Mouse (Mus musculus) forebrain, embryonic 13.5 days (tissue): ENCODE results near the gene Mta3. TPM values are rescaled to one million over a fixed set of nuclear protein-coding genes. Genes with fewer than 3 reads are reported as not detected.

ENCODE experiments used
- ATAC-seq: fragments of 200-750 bp; cut with Nextera tagmentation; 2 replicates; pipeline ENCODE4 v1.8.0; 2017
- H3K27ac ChIP-seq: fragments of 300-500 bp; sonication (generic); 2 replicates; pipeline ENCODE4 v1.5.1; 2015; ENCODE audit warnings: inconsistent platforms, mild to moderate bottlenecking, moderate library complexity
- H3K27me3 ChIP-seq: fragments of 300-500 bp; sonication (generic); 2 replicates; pipeline ENCODE4 v1.6.1; 2015; ENCODE audit warnings: mild to moderate bottlenecking, inconsistent platforms
- H3K36me3 ChIP-seq: fragments of 300-500 bp; sonication (generic); 2 replicates; pipeline ENCODE4 v1.6.1; 2015; ENCODE audit warnings: mild to moderate bottlenecking, inconsistent platforms; ENCODE audit not compliant: poor library complexity, severe bottlenecking
- H3K4me1 ChIP-seq: fragments of 300-500 bp; sonication (generic); 2 replicates; pipeline ENCODE4 v1.6.1; 2015; ENCODE audit warnings: inconsistent platforms
- H3K4me2 ChIP-seq: fragments of 300-500 bp; sonication (generic); 2 replicates; pipeline ENCODE4 v1.6.1; 2015; ENCODE audit warnings: inconsistent platforms, mild to moderate bottlenecking, moderate library complexity
- H3K4me3 ChIP-seq: fragments of 300-500 bp; sonication (generic); 2 replicates; pipeline ENCODE4 v1.5.1; 2015; ENCODE audit warnings: mild to moderate bottlenecking, inconsistent platforms
- H3K9ac ChIP-seq: fragments of 300-500 bp; sonication (generic); 2 replicates; pipeline ENCODE4 v1.6.1; 2015; ENCODE audit warnings: mild to moderate bottlenecking, inconsistent platforms
- H3K9me3 ChIP-seq: fragments of 300-500 bp; sonication (generic); replicated peaks from 2 replicates; pipeline ENCODE4 v1.6.1; 2016; ENCODE audit warnings: inconsistent platforms
- WGBS: fragments of 180-500 bp; shearing (Covaris S2); methylation state at CpG from one replicate; pipeline ENCODE4 v1.1.7; 2015; 5-methylcytosine and 5-hydroxymethylcytosine counted together
- polyA plus RNA-seq: library from polyadenylated mRNA; unstranded; fragments of >200 nt; fragmentation: Nextera tagmentation; extraction: Ambion mirVana; gene quantifications from 2 replicates; pipeline ENCODE4 v1.2.1, GENCODE M21; 2015

Mta3 gene
- polyA plus RNA-seq, 1 experiment from 2014 or later: 30.6 TPM

GRCm38 (mm10) chr17:83799506-83800050 lies 93.6 kb downstream of the Mta3 start:
- no peak for ATAC-seq
- no peak overlapping the region for H3K4me3 ChIP-seq
- no peak overlapping the region for H3K9ac ChIP-seq
- 0 out of 2 replicates have a peak, but pooled peaks cover 3% of the 10 kb centered on the region for H3K36me3 ChIP-seq
- no peak overlapping the region for H3K27ac ChIP-seq
- 93% methylated on average over 11 of the region's 11 CpGs for WGBS
- H3K4me2 ChIP-seq: no peak overlapping the region
- H3K4me1 ChIP-seq: no peaks in the 10 kb centered on the region
- no peaks in the 10 kb centered on the region for H3K9me3 ChIP-seq
- H3K27me3 ChIP-seq: no peaks in the 10 kb centered on the region

- H3K36me3 ChIP-seq: peaks cover 8% of the 10 kb centered on the region; the same call in 1 of the 2 replicates
- no peaks in the 10 kb centered on the region for H3K27me3 ChIP-seq
- 67% methylated on average over 9 of the region's 9 CpGs for WGBS
- no peak overlapping the region for H3K27ac ChIP-seq
- H3K4me2 ChIP-seq: no peak overlapping the region
- no peak overlapping the region for H3K9ac ChIP-seq
- H3K9me3 ChIP-seq: no peaks in the 10 kb centered on the region
- H3K4me1 ChIP-seq: no peaks in the 10 kb centered on the region
- H3K4me3 ChIP-seq: no peak overlapping the region
- ATAC-seq: 0 out of 2 replicates have a peak, but pooled peaks have one; percentile 27
Measured at GRCm38 (mm10) chr17:83803987-83804386, 98.0 kb downstream of the Mta3 start.

GRCm38 (mm10) chr17:83805078-83805477 lies 99.1 kb downstream of the Mta3 start:
- Histone ChIP-seq H3K9ac (no peak overlapping the region), H3K4me2 (no peak overlapping the region), H3K27me3 (no peaks in the 10 kb centered on the region), H3K36me3 (peaks cover 8% of the 10 kb centered on the region; the same call in 1 of the 2 replicates), H3K27ac (no peak overlapping the region), H3K9me3 (no peaks in the 10 kb centered on the region), H3K4me3 (no peak overlapping the region), H3K4me1 (no peaks in the 10 kb centered on the region)
- no peak for ATAC-seq
- 92% methylated on average over 9 of the region's 9 CpGs for WGBS

GRCm38 (mm10) chr17:83807345-83807744 lies 101.4 kb downstream of the Mta3 start:
- Histone ChIP-seq H3K4me2 (no peak overlapping the region), H3K9ac (no peak overlapping the region), H3K9me3 (no peaks in the 10 kb centered on the region), H3K27ac (no peak overlapping the region), H3K27me3 (no peaks in the 10 kb centered on the region), H3K4me3 (no peak overlapping the region), H3K4me1 (no peaks in the 10 kb centered on the region), H3K36me3 (peaks cover 8% of the 10 kb centered on the region; the same call in 1 of the 2 replicates)
- ATAC-seq: no peak
- 87% methylated on average over 7 of the region's 7 CpGs for WGBS

GRCm38 (mm10) chr17:83807778-83808398 lies 101.9 kb downstream of the Mta3 start:
- Histone ChIP-seq H3K9ac (no peak overlapping the region), H3K4me2 (no peak overlapping the region), H3K4me3 (no peak overlapping the region), H3K27me3 (no peaks in the 10 kb centered on the region), H3K9me3 (no peaks in the 10 kb centered on the region), H3K4me1 (no peaks in the 10 kb centered on the region), H3K27ac (no peak overlapping the region), H3K36me3 (peaks cover 11% of the 10 kb centered on the region; the same call in 1 of the 2 replicates)
- 76% methylated on average over 11 of the region's 11 CpGs for WGBS
- peak; percentile 53; the same call in 1 of the 2 replicates for ATAC-seq

GRCm38 (mm10) chr17:83808476-83809098 lies 102.6 kb downstream of the Mta3 start:
- Histone ChIP-seq H3K27ac (no peak overlapping the region), H3K4me1 (no peaks in the 10 kb centered on the region), H3K9me3 (no peaks in the 10 kb centered on the region), H3K36me3 (peaks cover 11% of the 10 kb centered on the region; the same call in 1 of the 2 replicates), H3K4me3 (no peak overlapping the region), H3K9ac (no peak overlapping the region), H3K4me2 (no peak overlapping the region), H3K27me3 (no peaks in the 10 kb centered on the region)
- ATAC-seq: no peak
- WGBS: 88% methylated on average over 12 of the region's 12 CpGs

GRCm38 (mm10) chr17:83809197-83809829 lies 103.3 kb downstream of the Mta3 start:
- 92% methylated on average over 17 of the region's 17 CpGs for WGBS
- H3K9ac ChIP-seq: no peak overlapping the region

GRCm38 (mm10) chr17:83810285-83810684 lies 104.3 kb downstream of the Mta3 start:
- 97% methylated on average over 5 of the region's 5 CpGs for WGBS
- Histone ChIP-seq H3K4me1 (no peaks in the 10 kb centered on the region), H3K4me3 (no peak overlapping the region), H3K4me2 (no peak overlapping the region), H3K9ac (no peak overlapping the region), H3K27me3 (no peaks in the 10 kb centered on the region), H3K27ac (no peak overlapping the region), H3K36me3 (peaks cover 7% of the 10 kb centered on the region; the same call in 1 of the 2 replicates), H3K9me3 (no peaks in the 10 kb centered on the region)
- ATAC-seq: no peak

More at GRCm38 (mm10) chr17:83809197-83809829, 103.3 kb downstream of the Mta3 start:
- no peak overlapping the region for H3K4me3 ChIP-seq
- H3K36me3 ChIP-seq: peaks cover 10% of the 10 kb centered on the region; the same call in 1 of the 2 replicates
- ATAC-seq: no peak
- H3K4me2 ChIP-seq: no peak overlapping the region
- H3K27ac ChIP-seq: no peak overlapping the region
- no peaks in the 10 kb centered on the region for H3K4me1 ChIP-seq
- no peaks in the 10 kb centered on the region for H3K27me3 ChIP-seq
- no peaks in the 10 kb centered on the region for H3K9me3 ChIP-seq

- H3K9ac ChIP-seq: no peak overlapping the region
- no peak overlapping the region for H3K4me3 ChIP-seq
- H3K4me1 ChIP-seq: no peaks in the 10 kb centered on the region
- ATAC-seq: no peak
- H3K9me3 ChIP-seq: no peaks in the 10 kb centered on the region
- no peaks in the 10 kb centered on the region for H3K27me3 ChIP-seq
- WGBS: 88% methylated on average over 17 of the region's 17 CpGs
- no peak overlapping the region for H3K27ac ChIP-seq
- H3K4me2 ChIP-seq: no peak overlapping the region
- 0 out of 2 replicates have a peak, but pooled peaks cover 2% of the 10 kb centered on the region for H3K36me3 ChIP-seq
Measured at GRCm38 (mm10) chr17:83812200-83812944, 106.4 kb downstream of the Mta3 start.

GRCm38 (mm10) chr17:83813050-83813449 lies 107.1 kb downstream of the Mta3 start:
- Histone ChIP-seq H3K27me3 (no peaks in the 10 kb centered on the region), H3K36me3 (0 out of 2 replicates have a peak, but pooled peaks cover 4% of the 10 kb centered on the region), H3K27ac (no peak overlapping the region), H3K9me3 (no peaks in the 10 kb centered on the region), H3K4me3 (no peak overlapping the region), H3K4me2 (no peak overlapping the region), H3K9ac (no peak overlapping the region), H3K4me1 (no peaks in the 10 kb centered on the region)
- no peak for ATAC-seq
- WGBS: 89% methylated on average over 4 of the region's 4 CpGs

GRCm38 (mm10) chr17:83816996-83817395 lies 111.0 kb downstream of the Mta3 start:
- Histone ChIP-seq H3K27me3 (no peaks in the 10 kb centered on the region), H3K4me1 (0 out of 2 replicates have a peak, but pooled peaks cover 10% of the 10 kb centered on the region), H3K9ac (no peak overlapping the region), H3K36me3 (0 out of 2 replicates have a peak, but pooled peaks cover 5% of the 10 kb centered on the region), H3K4me3 (no peak overlapping the region), H3K4me2 (no peak overlapping the region), H3K27ac (no peak overlapping the region), H3K9me3 (no peaks in the 10 kb centered on the region)
- no peak for ATAC-seq
- WGBS: 93% methylated on average over 7 of the region's 7 CpGs
